Mouse (Mus musculus): ENCODE measurements at regions not wholly inside any gene's neighbourhood (a gene's known extent, or its start where the extent isn't known, plus 50 kb on each side); places are given as distances from the start of the nearest gene placed in this dataset.

DNA sequence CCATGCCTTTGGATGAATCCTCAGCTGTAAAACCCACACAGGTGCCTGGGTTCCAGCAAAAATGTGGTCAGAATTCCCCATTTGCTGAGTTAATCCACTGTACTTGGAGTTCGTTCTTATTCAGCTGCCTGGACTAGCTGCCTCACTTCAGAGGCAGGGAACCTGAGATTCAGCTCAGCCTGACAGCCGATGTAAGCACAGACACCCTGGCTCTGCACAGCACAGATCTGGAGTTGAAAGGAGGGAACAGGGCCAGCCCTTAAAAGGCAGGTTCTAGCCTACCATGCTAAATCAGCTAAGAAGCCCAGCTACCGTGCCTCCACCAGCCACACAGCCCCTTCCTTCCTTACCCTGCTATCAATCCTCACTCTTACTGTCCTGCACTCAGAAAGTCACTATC is 306.0 kb downstream of the Mroh4 start:
- H3K4me2 ChIP-seq (replicated peaks; ENCODE audit: low read depth, low read length), result no peak overlapping the region
- H3K4me3 ChIP-seq (ENCODE audit: low read depth, low read length), result no peak overlapping the region
- H3K27ac ChIP-seq (ENCODE audit: low read length), result no peak overlapping the region
- H3K36me3 ChIP-seq (ENCODE audit: insufficient read depth, low read length), result no peaks in the 10 kb centered on the region
- ATAC-seq (no peak), DNase-seq (ENCODE audit: low spot score) (no peak)
- WGBS, result 61% methylated on average over 3 of the region's 3 CpGs
- H3K27me3 ChIP-seq (replicated peaks; ENCODE audit: insufficient read depth, low read length), result no peaks in the 10 kb centered on the region
- no peak overlapping the region for H3K9ac ChIP-seq (replicated peaks; ENCODE audit: low read depth)
- no peaks in the 10 kb centered on the region for H3K4me1 ChIP-seq (ENCODE audit: insufficient read depth, low read depth, low read length)
- no peak for TF ChIP-seq CTCF (IDR thresholded peaks at IDR 0.05)
- no peak for TF ChIP-seq EP300 (IDR thresholded peaks at IDR 0.05)
- H3K9me3 ChIP-seq (ENCODE audit: low read length), result no peaks in the 10 kb centered on the region

DNA sequence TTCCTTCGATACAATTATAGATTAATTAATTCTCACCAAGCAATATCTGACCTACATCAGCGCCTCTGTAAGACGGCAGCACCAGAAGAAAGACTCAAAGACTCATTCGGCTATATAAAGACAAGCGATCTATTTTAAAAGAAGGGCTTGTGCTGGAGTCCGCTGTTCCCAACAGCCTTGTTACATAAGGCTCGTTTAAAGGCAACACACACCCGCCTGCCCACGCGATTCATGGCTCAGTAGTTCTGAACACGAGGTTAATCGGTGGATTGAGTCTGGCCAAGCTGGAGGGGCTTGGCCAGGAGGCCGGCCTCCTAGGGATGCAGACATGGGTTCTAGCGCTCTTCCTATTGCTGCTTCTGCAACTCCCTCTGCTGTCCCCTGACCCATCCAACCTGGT is 306.9 kb downstream of the Mroh4 start:
- Histone ChIP-seq H3K4me1 (ENCODE audit: insufficient read depth, low read depth, low read length) (no peaks in the 10 kb centered on the region), H3K27me3 (replicated peaks; ENCODE audit: insufficient read depth, low read length) (no peaks in the 10 kb centered on the region), H3K9ac (replicated peaks; ENCODE audit: low read depth) (no peak overlapping the region), H3K27ac (ENCODE audit: low read length) (no peak overlapping the region), H3K4me3 (ENCODE audit: low read depth, low read length) (no peak overlapping the region), H3K36me3 (ENCODE audit: insufficient read depth, low read length) (no peaks in the 10 kb centered on the region), H3K4me2 (replicated peaks; ENCODE audit: low read depth, low read length) (no peak overlapping the region), H3K9me3 (ENCODE audit: low read length) (no peaks in the 10 kb centered on the region)
- no peak for TF ChIP-seq CTCF (IDR thresholded peaks at IDR 0.05)
- TF ChIP-seq EP300 (IDR thresholded peaks at IDR 0.05), result no peak
- 77% methylated on average over 14 of the region's 14 CpGs for WGBS
- ATAC-seq, result no peak
- no peak for DNase-seq (ENCODE audit: low spot score)

DNA sequence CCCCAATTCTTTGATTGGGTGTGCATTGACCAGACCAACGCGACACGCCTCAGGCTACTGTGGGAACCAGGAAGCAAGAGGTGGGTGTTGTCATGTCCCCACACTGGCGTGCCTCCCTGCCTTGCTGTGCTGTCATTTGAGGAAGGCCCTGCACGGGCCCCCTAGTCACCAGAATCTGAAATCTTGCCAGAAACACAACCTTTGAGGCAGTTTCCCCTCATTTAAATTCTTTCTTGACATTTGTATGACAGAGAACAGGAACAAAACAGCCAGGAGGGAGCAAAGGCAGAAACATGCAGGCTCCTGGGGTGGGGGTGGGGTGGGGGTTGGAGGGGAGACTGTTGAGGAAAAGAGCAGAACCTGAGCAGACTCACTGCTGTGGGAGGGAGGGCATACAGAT is 309.5 kb downstream of the Mroh4 start:
- TF ChIP-seq CTCF (IDR thresholded peaks at IDR 0.05) (no peak), EP300 (IDR thresholded peaks at IDR 0.05) (no peak)

DNA sequence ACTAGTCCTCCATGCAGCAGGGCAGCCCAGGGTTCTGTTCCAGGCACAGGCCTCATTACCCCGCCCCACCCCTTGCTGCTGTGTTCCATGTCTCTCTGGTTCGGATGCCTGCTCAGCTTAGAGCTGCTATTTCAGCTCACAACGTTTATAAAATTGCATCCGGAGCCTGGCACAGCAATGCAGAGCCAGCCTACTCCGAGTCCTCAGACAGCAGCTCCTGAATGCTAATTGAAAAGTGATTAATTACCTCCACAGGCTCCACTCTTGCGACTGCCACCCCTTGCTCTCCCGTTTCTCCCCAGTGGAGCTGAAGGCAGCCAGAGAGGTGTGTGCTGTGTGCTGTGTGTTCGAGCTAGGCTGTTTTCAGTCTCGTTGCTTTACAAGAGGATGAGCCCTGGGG is 310.6 kb downstream of the Mroh4 start:
- Histone ChIP-seq H3K9ac (replicated peaks; ENCODE audit: low read depth) (no peak overlapping the region), H3K27me3 (replicated peaks; ENCODE audit: insufficient read depth, low read length) (no peaks in the 10 kb centered on the region), H3K4me3 (ENCODE audit: low read depth, low read length) (no peak overlapping the region), H3K4me1 (ENCODE audit: insufficient read depth, low read depth, low read length) (no peaks in the 10 kb centered on the region), H3K4me2 (replicated peaks; ENCODE audit: low read depth, low read length) (no peak overlapping the region), H3K9me3 (ENCODE audit: low read length) (no peaks in the 10 kb centered on the region), H3K36me3 (ENCODE audit: insufficient read depth, low read length) (no peaks in the 10 kb centered on the region), H3K27ac (ENCODE audit: low read length) (no peak overlapping the region)
- TF ChIP-seq CTCF (IDR thresholded peaks at IDR 0.05) (no peak), EP300 (IDR thresholded peaks at IDR 0.05) (no peak)
- 32% methylated on average over 9 of the region's 9 CpGs for WGBS
- ATAC-seq (no peak), DNase-seq (ENCODE audit: low spot score) (no peak)

More for the DNA sequence above, 309.5 kb downstream of the Mroh4 start:
- Histone ChIP-seq H3K9ac (replicated peaks; ENCODE audit: low read depth) (no peak overlapping the region), H3K27me3 (replicated peaks; ENCODE audit: insufficient read depth, low read length) (no peaks in the 10 kb centered on the region), H3K4me2 (replicated peaks; ENCODE audit: low read depth, low read length) (no peak overlapping the region), H3K27ac (ENCODE audit: low read length) (no peak overlapping the region), H3K4me3 (ENCODE audit: low read depth, low read length) (no peak overlapping the region), H3K4me1 (ENCODE audit: insufficient read depth, low read depth, low read length) (no peaks in the 10 kb centered on the region), H3K36me3 (ENCODE audit: insufficient read depth, low read length) (no peaks in the 10 kb centered on the region), H3K9me3 (ENCODE audit: low read length) (no peaks in the 10 kb centered on the region)
- 54% methylated on average over 5 of the region's 5 CpGs for WGBS
- DNase-seq (ENCODE audit: low spot score) (no peak), ATAC-seq (no peak)

DNA sequence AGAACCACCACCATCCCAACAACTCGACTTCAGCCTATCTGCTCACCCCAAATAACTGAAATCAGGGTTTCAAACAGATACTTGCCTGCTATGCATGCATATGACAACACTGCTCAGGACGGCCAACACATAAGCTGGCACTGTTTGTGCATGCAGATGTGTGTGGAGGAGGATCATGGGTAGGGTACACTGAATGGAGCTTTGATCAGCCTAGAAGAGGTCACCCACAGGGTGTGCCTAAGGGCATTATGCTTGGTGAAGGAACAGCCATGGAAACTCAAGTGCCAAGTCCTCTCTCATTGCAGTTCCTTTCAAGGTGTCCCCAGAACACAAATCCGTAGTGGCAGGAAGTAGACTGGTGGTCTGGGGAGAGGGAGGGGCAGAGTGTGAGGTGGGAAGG is 316.7 kb downstream of the Mroh4 start:
- Histone ChIP-seq H3K36me3 (ENCODE audit: insufficient read depth, low read length) (no peaks in the 10 kb centered on the region), H3K9ac (replicated peaks; ENCODE audit: low read depth) (no peak overlapping the region), H3K4me3 (ENCODE audit: low read depth, low read length) (no peak overlapping the region), H3K27me3 (replicated peaks; ENCODE audit: insufficient read depth, low read length) (no peaks in the 10 kb centered on the region), H3K4me2 (replicated peaks; ENCODE audit: low read depth, low read length) (no peak overlapping the region), H3K4me1 (ENCODE audit: insufficient read depth, low read depth, low read length) (no peaks in the 10 kb centered on the region), H3K27ac (ENCODE audit: low read length) (no peak overlapping the region), H3K9me3 (ENCODE audit: low read length) (no peaks in the 10 kb centered on the region)
- ATAC-seq (no peak), DNase-seq (ENCODE audit: low spot score) (no peak)
- TF ChIP-seq EP300 (IDR thresholded peaks at IDR 0.05), result no peak
- TF ChIP-seq CTCF (IDR thresholded peaks at IDR 0.05), result no peak
- WGBS, result 41% methylated on average over 3 of the region's 3 CpGs

DNA sequence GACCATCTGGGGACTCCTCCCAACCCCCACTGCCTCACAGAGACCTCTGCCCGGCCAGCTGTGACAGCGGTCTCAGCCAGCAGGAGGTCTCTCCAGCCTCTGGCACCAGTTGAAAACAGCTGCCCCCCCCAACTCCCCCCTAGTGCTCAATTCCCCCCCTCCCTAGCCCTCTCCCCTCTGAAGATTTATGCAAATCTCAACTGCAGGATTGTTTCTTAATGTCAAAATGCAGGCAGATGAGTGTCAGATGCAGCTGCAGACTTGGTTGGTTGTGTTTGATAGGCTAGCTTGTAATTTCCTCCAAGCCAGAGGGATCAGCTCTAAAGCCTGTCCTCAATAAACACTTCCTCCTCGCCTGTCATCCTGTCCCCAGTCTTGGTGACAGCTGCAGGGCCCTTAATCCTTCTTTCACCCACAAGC is 317.7 kb downstream of the Mroh4 start:
- Histone ChIP-seq H3K27me3 (replicated peaks; ENCODE audit: insufficient read depth, low read length) (no peaks in the 10 kb centered on the region), H3K4me3 (ENCODE audit: low read depth, low read length) (no peak overlapping the region), H3K9ac (replicated peaks; ENCODE audit: low read depth) (no peak overlapping the region), H3K27ac (ENCODE audit: low read length) (no peak overlapping the region), H3K36me3 (ENCODE audit: insufficient read depth, low read length) (no peaks in the 10 kb centered on the region), H3K4me2 (replicated peaks; ENCODE audit: low read depth, low read length) (no peak overlapping the region), H3K9me3 (ENCODE audit: low read length) (no peaks in the 10 kb centered on the region), H3K4me1 (ENCODE audit: insufficient read depth, low read depth, low read length) (no peaks in the 10 kb centered on the region)
- no peak for ATAC-seq
- DNase-seq (ENCODE audit: low spot score), result no peak
- WGBS, result 18% methylated on average over 3 of the region's 3 CpGs
- TF ChIP-seq EP300 (IDR thresholded peaks at IDR 0.05) (no peak), CTCF (IDR thresholded peaks at IDR 0.05) (no peak)

DNA sequence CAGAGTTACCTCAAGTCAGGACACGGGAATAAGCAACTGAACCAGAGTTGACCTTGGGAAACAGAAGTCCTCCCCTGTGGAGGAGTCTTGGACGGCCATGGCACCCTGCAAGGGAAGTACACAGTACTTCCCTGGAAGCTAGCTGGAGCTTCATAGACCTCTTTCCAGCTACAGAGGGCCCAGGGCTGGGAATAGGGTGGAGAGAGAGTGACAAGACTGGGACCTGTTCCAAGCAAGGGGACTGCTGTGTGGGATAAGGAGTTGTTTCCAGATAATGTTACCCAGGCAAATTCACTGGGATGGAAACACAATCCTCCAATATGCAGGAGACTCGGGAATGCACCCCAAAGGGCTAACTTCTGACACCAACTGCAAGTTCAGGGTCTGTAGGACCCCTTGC is 325.1 kb downstream of the Mroh4 start:
- Histone ChIP-seq H3K4me3 (ENCODE audit: low read depth, low read length) (no peak overlapping the region), H3K4me2 (replicated peaks; ENCODE audit: low read depth, low read length) (no peak overlapping the region), H3K36me3 (ENCODE audit: insufficient read depth, low read length) (no peaks in the 10 kb centered on the region), H3K27ac (ENCODE audit: low read length) (no peak overlapping the region), H3K4me1 (ENCODE audit: insufficient read depth, low read depth, low read length) (no peaks in the 10 kb centered on the region), H3K9me3 (ENCODE audit: low read length) (no peaks in the 10 kb centered on the region), H3K27me3 (replicated peaks; ENCODE audit: insufficient read depth, low read length) (no peaks in the 10 kb centered on the region), H3K9ac (replicated peaks; ENCODE audit: low read depth) (no peak overlapping the region)
- ATAC-seq (no peak), DNase-seq (ENCODE audit: low spot score) (no peak)
- WGBS, result 47% methylated on average over 3 of the region's 3 CpGs
- TF ChIP-seq CTCF (IDR thresholded peaks at IDR 0.05) (no peak), EP300 (IDR thresholded peaks at IDR 0.05) (no peak)

Data from lung, postnatal 0 days (tissue).